Mouse (Mus musculus): ENCODE data around the gene Comt.
A peak's percentile ranks its signal among the peaks of the same experiment; 100 is the strongest.

The Comt gene

DNA sequence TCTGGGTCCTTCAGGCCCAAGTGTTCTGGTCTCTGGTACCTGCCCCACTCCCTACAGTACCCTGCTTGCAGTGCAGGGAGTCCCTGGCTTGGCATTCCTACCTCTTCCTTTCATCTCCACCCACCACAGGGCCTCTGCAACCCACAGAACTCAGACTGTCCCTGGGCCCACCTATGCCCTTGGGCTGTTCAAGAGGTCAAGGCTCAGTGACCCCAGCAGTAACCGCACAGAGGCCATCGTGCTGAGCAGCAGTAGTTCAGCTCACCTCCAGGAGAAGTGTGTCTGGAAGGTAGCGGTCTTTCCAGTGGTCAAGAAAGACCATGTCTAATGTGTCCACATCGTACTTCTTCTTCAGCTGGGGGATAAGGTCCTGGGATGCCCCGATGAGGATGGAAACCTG lies 16.2 kb downstream of the Comt start:
- DNase-seq: no peak

GRCm38 (mm10) chr16:18409776-18410175 lies 16.9 kb downstream of the Comt start:
- DNase-seq: no peak

DNA sequence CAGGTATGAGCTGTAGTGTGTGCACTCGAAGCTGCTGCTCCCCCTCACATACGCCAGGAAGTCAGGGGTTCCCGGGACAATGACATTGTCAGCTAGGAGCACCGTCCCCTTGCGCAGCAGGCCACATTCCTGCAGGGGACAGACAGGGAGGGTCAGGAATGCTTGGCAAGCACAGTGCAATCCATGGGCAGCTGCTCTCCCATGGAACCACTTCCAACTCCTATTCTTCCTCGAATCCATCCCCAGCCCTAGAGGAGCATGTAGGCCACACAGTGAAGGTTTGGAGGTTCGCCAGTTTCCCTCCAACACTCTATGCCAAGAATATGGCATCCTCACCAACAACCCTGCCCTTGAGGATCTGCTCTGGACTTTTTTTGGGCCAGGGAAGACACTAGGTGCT lies 18.7 kb downstream of the Comt start:
- no peak for DNase-seq

- DNase-seq: peak; percentile 75
Observed at GRCm38 (mm10) chr16:18406293-18406692, 20.4 kb downstream of the Comt start.

GRCm38 (mm10) chr16:18405876-18406275 lies 20.8 kb downstream of the Comt start:
- DNase-seq: no peak

- DNase-seq: no peak
Observed at GRCm38 (mm10) chr16:18405091-18405854, 21.4 kb downstream of the Comt start.

DNA sequence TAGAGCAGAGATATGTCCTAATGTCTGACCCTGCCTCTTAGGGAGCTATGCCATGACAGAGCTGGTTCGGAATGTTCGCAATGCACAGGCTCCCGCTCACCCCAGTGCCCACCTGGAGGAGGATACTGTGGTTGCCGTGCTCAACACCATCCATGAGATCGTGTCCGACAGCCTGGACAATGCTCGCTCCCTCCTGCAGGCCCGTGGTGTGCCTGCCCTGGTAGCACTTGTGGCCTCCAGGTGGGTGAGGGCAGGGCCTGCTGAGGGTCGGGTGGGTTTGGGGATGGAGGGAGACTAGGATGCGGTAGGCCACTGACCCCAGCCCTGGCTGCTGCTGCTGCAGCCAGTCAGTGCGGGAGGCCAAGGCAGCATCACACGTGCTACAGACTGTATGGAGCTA lies 23.4 kb downstream of the Comt start:
- no peak for DNase-seq

DNA sequence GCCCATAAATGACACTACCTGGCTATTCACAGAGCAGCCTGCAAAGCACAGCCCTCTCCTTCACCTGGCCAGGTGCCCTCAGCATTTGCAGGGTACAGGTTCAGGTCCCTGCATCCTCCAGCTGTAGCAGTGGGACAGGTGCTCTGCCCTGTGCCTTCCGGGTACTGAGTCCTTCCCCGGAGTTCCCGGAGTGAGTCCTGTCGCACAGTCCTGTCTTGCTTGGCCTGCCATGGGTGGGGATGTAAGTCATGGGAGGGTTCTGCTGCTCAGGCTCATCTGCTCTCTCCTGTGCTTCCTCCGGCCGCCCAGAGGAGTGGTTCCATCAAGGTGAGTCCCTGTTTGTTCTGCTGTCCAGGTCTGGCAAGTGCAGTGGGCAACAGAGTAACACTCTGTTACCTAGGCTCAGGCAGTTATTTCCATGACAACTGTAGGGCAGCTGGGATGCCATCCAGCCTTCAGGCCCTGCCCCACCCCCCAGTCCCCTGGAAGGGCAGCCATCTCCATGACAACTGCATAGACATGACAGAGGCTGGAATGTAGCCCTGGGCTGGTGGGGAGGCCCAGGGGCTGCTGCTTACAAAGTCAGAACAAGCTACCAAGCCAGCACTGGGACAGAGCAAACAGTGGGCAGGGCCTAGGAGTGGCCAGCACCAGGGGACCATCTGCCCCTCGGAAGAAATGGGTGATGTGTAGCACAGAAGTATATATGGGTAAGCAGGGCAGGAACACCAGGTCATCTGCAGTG lies 26.0 kb downstream of the Comt start:
- DNase-seq: no peak

DNA sequence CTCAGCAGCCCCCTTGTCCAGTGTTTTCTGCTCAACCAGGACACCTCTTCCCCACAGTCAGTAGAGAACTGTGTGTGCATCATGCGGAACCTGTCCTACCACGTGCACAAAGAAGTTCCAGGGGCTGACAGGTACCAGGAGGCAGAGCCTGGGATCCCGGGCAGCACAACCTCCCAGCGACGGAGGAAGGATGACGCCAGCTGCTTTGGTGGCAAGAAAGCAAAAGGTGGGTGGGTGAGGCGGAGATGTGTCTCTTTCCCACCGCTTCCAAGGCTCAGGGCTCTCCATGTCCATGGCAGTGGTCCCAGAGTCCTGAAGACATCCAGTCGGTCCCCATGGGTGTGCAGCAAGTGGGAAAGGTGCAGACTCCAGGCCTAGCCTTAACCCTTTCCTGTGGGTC lies 26.6 kb downstream of the Comt start:
- DNase-seq: no peak

GRCm38 (mm10) chr16:18396791-18397621 lies 29.6 kb downstream of the Comt start:
- no peak for DNase-seq

DNA sequence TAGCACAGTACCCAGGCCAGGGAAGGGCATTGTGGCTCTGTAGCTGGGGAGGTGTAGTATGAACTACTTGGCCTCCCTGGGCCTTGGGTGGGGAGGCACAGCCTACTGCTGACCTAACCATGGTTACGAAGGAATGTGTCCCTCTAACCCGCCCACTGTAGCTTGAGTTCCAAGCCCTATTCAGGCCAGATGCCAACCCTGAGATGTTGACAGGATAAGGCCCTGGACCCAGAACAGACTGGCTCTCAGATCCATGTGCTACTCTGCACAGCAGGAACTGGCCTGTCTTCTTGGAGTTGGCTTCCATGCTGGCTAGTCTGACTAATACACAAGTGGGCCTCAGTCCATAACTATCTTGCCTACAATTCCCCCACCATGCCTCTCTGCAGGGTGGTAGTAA lies 30.5 kb downstream of the Comt start:
- peak; percentile 80 for DNase-seq

GRCm38 (mm10) chr16:18395620-18396036 lies 31.0 kb downstream of the Comt start:
- DNase-seq: no peak

GRCm38 (mm10) chr16:18394777-18395619 lies 31.7 kb downstream of the Comt start:
- no peak for DNase-seq

GRCm38 (mm10) chr16:18394056-18394455 lies 32.6 kb downstream of the Comt start:
- DNase-seq: no peak

GRCm38 (mm10) chr16:18393595-18393994 lies 33.1 kb downstream of the Comt start:
- DNase-seq: no peak

DNA sequence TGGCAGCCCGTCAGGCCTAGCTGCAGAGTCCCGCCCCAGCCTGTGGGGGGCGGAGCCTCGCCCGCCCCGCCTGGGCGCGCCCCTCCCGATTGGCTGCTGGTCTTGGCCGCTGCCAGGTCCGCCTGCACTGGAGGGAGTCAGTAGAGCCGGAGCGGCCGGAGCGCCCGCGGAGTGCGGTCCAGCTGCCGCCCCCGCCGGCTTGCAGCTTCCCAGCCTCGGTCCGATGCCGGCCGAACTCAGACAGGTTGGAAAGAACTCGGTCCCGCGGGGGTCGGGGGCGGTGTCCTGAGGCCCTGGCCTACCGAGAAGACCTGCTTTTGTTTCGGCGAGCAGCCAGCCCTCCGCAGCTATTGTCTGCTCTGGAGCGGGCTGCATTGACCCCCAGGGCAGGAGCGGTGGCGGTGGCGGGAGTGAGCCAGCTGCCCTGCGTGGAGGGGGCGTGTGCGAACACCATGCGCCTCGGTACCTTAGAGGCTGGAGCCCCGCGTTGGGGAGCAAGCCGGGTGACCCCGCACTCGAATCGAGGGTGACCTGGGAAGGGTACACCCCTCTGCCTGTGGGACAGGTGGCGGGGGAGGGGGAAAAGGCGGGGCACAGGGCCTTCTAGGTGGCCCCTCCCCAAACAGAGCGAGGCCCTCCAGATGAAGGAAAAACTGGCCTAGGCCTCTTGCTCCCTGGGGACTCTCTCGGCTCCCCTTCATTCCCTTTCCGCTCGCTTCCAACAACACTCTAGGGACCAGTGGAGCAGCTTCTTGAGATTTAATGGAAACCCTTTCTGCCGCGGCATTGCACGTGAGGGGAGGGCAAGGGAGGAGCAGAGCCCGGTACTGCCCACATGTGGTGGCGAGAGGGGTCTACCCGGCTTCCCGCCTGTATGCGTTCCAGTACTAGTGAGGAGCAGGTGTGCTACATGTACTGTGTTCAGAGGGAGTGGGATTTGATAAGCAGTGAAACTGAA lies 33.9 kb downstream of the Comt start:
- DNase-seq: peak; percentile 92

DNA sequence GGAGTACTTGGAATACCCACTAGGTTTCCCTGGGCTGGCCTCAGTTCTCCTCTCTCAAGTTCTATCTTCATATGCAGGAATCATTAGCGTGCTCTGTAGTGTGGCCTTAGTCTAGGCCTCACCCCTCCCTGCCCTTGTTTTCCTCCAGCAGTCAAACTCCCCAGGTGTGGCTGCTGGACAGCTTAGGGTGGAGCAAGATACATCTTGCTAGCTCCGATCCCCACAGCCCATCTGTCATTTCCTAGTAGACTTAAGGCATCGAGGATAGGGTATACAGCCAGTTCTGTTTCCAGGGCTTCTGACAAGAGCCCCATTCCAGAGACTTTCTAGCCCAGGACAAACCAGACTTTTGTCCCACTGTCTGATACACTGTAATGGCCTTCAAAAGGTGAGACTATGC lies 34.9 kb downstream of the Comt start:
- DNase-seq: no peak

DNA sequence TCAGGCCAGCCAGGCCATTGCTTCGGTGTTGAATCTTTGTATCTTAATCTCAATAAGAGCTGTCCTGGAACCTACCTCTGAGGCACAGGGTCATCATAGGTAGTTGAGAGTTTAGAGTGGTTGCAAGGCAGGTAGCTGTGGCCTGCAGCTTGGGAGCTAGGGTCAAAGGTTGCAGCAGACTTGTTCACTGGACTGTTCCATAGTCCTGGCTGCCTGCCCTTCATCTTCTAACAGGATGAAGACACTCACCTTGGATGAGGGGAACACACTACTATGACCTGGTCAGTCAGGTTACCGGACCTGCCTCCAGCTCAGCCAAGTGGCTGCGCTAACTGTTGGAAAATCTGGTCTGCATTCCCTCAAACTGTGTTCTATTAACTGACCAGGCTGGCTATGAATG lies 35.5 kb downstream of the Comt start:
- DNase-seq: peak; percentile 87

DNA sequence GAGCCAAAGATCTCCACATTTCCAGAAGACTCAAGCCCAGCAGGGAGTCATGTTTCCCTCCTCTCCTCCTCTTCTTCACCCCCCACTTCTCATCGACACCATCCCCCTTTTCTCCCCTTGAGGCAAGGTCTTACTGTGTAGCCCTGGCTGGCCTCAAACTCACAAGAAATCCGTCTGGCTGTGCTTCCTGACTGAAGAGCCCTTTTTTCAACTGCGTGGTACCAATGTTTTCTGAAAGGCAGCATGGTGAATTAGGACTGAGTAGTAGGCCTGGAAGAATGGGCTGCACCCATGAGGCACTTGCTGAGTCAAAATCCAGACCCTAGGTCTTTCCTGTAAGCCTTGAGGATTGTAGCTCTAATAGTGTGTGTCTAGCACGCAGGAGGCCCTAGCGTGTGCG lies 36.3 kb downstream of the Comt start:
- no peak for DNase-seq

GRCm38 (mm10) chr16:18388583-18389435 lies 37.8 kb downstream of the Comt start:
- DNase-seq: no peak
